Comparison of ENCODE assay signal across 11 mouse cellular contexts in the genomic region with DNA sequence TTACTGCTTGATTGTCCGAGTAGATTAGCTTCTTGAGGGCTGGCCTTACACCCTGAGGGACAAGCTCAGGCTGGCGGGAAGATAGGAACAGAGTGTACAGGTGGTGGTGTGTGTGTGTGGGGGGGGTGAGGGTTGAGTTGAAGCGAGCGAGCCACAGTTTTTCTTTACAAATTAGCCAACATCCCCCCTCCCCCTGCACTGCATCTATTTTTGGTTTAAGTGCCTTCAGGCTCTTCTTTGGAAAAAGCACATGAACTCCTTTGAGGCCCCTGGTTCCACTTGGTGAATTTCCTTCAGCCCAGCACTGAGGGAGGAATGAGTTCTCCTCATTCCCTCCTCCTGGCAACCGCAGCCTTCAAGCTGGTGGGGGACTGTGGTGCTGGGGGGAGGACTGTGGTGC.
DNase-seq lines count a peak whose midpoint lies in the region; ATAC-seq lines count a peak whose summit lies in the region.
"Had no signal": no experiment of that assay in that cellular context is flagged by ENCODE, and none has a peak within 500 bp of the region (broad histone marks: within the 10 kb centered on the region; RNA-seq: fewer than 3 reads in every experiment).

No protein-coding gene starts in this region.

- H3K4me2 ChIP-seq in heart, embryonic 15.5 days: 0 out of 2 replicates have a peak overlapping the region, but pooled peaks have one; percentile 1

- H3K9me3 ChIP-seq in heart, embryonic 15.5 days (replicated peaks): no peaks in the 10 kb centered on the region

- H3K4me1 ChIP-seq in heart, embryonic 15.5 days (replicated peaks): peaks cover 13% of the 10 kb centered on the region; the same call in 1 of the 2 replicates

- H3K4me3 ChIP-seq in heart, embryonic 15.5 days: no peak overlapping the region
- H3K4me3 ChIP-seq: erythroblast, embryonic 14.5 days; gastrocnemius, adult 2 months; left cerebral cortex, adult 2 months had no signal

- intact Hi-C loops in heart, postnatal 14 days (cut with DNase I): no loop called here

- peak; percentile 69 for ATAC-seq in heart, embryonic 15.5 days (replicated peaks; ENCODE audit: insufficient number of reproducible peaks, insufficient read depth, low FRiP score, low read depth)

- no peak overlapping the region for H3K9ac ChIP-seq in heart, embryonic 15.5 days

- no peaks in the 10 kb centered on the region for H3K36me3 ChIP-seq in heart, embryonic 15.5 days

- no peak for DNase-seq in heart, postnatal 14 days
- DNase-seq in urinary bladder, postnatal 14 days (ENCODE audit: low spot score): peak; percentile 74
- DNase-seq in urinary bladder, adult 2 months (ENCODE audit: low spot score): no peak
- peak; percentile 68 to 80 for DNase-seq in kidney, adult 8-10 months
- DNase-seq in gastrocnemius, adult 18-20 months (ENCODE audit: low spot score): no peak
- DNase-seq in thymus, postnatal 36 days: no peak
- DNase-seq: cerebellum, adult 9-11 months; gastrocnemius, adult 2 months had no signal

- no peaks in the 10 kb centered on the region for H3K27me3 ChIP-seq in heart, embryonic 15.5 days

- WGBS in heart, embryonic 15.5 days: 30% methylated on average over 5 of the region's 5 CpGs

- H3K27ac ChIP-seq in heart, embryonic 15.5 days: peak overlapping the region; percentile 31; the same call in 1 of the 2 replicates
- H3K27ac ChIP-seq: gastrocnemius, adult 2 months; left cerebral cortex, adult 2 months had no signal

Comparison
In these comparisons a context has a peak if more than half of its experiments do, and no peak if none do; other contexts are left out.
1. DNase-seq: peak in urinary bladder, postnatal 14 days (single experiment) and kidney, adult 8-10 months (2 of 2); none in heart, postnatal 14 days (0 of 2), urinary bladder, adult 2 months (single experiment), gastrocnemius, adult 18-20 months (single experiment) and thymus, postnatal 36 days (0 of 2).